Mouse (Mus musculus) adrenal gland, adult 18-20 months (tissue): ENCODE results near the gene Pitpnc1. TPM values are rescaled to one million over a fixed set of nuclear protein-coding genes. Genes with fewer than 3 reads are reported as not detected.
"Not testable (repeated sequence)": the region's sequence is repeated elsewhere in the genome, so short reads cannot be mapped to it uniquely, and the experiment has no call there.

ENCODE experiments used
- DNase-seq, 2 experiments: peaks; one replicate each; pipeline ENCODE4 v3.0.0; 2021 to 2022; ENCODE audit warnings: low spot score in 2 of 2
- long read RNA-seq, 2 experiments: library from polyadenylated mRNA; stranded (forward); transcript quantifications; one replicate each; pipeline ENCODE4 v2.0.0; 2021
- total RNA-seq, 2 experiments: library from RNA; stranded (reverse); gene quantifications; 1 replicate in 1 of 2; 2 replicates in 1 of 2; pipeline ENCODE4 v1.2.3; 2021

The Pitpnc1 gene
- 10 to 100 TPM; 13.3 to 16.1 TPM for total RNA-seq
- long read RNA-seq, experiment 1, partial matches to known transcripts = 1 of 3 reads
- long read RNA-seq, experiment 1, other reads (novel, unspliced or antisense) = 2 of 3 reads
- long read RNA-seq, experiment 2, partial matches to known transcripts = 0 of 7 reads
- long read RNA-seq, experiment 2, other reads (novel, unspliced or antisense) = 7 of 7 reads

GRCm38 (mm10) chr11:107470521-107471041 lies at the start of gene Pitpnc1:
Gene Pitpnc1, minus strand, starts transcription at chr11:107470699.
- DNase-seq = peak; percentile 85 to 89

- no peak for DNase-seq
Observed at GRCm38 (mm10) chr11:107518645-107519429, 48.3 kb upstream of the Pitpnc1 start.

GRCm38 (mm10) chr11:107516387-107516786 lies 45.9 kb upstream of the Pitpnc1 start:
- no peak for DNase-seq

GRCm38 (mm10) chr11:107513047-107513446 lies 42.5 kb upstream of the Pitpnc1 start:
- no peak for DNase-seq

- DNase-seq = peak; percentile 56 to 67
Observed at GRCm38 (mm10) chr11:107511954-107512353, 41.5 kb upstream of the Pitpnc1 start.

GRCm38 (mm10) chr11:107510362-107511269 lies 40.1 kb upstream of the Pitpnc1 start:
- DNase-seq = peak in 1 of 2 experiments; percentile 23

- no peak for DNase-seq
Observed at GRCm38 (mm10) chr11:107509631-107510338, 39.3 kb upstream of the Pitpnc1 start.

GRCm38 (mm10) chr11:107506260-107506659 lies 35.8 kb upstream of the Pitpnc1 start:
- DNase-seq = no peak

- not testable (repeated sequence) for DNase-seq
Observed at GRCm38 (mm10) chr11:107504364-107504763, 33.9 kb upstream of the Pitpnc1 start.

- no peak for DNase-seq
Observed at GRCm38 (mm10) chr11:107502801-107503200, 32.3 kb upstream of the Pitpnc1 start.

- no peak for DNase-seq
Observed at GRCm38 (mm10) chr11:107484341-107484740, 13.8 kb upstream of the Pitpnc1 start.

GRCm38 (mm10) chr11:107479862-107480203 lies 9.3 kb upstream of the Pitpnc1 start:
- DNase-seq = no peak

- peak; percentile 94 to 96 for DNase-seq
Observed at GRCm38 (mm10) chr11:107479053-107479861, 8.8 kb upstream of the Pitpnc1 start, which contains the start of gene Psmd12. Gene Psmd12, plus strand, starts transcription at chr11:107479484.

- peak in 1 of 2 experiments; percentile 25 for DNase-seq
Observed at GRCm38 (mm10) chr11:107473137-107473820, 2.8 kb upstream of the Pitpnc1 start.

GRCm38 (mm10) chr11:107472304-107472703 lies 1.8 kb upstream of the Pitpnc1 start:
- DNase-seq = no peak

GRCm38 (mm10) chr11:107471071-107471720 lies 697 bp upstream of the Pitpnc1 start:
- no peak for DNase-seq

GRCm38 (mm10) chr11:107469523-107470371 lies 752 bp downstream of the Pitpnc1 start:
- peak; percentile 59 to 67 for DNase-seq
